Mouse (Mus musculus) hindbrain, embryonic 12.5 days (tissue): Measurements from ENCODE around the gene Dot1l. TPM values are rescaled to one million over a fixed set of nuclear protein-coding genes. Genes with fewer than 3 reads are reported as not detected.

ENCODE experiments used
- ATAC-seq: fragments of 200-750 bp; cut with Nextera tagmentation; 2 replicates; pipeline ENCODE4 v1.8.0; 2017; ENCODE audit warnings: moderate TSS enrichment; ENCODE audit not compliant: low FRiP score
- H3K27ac ChIP-seq: fragments of 300-500 bp; sonication (generic); 2 replicates; pipeline ENCODE4 v1.5.1; 2016; ENCODE audit warnings: mild to moderate bottlenecking
- H3K27me3 ChIP-seq: fragments of 300-500 bp; sonication (generic); 2 replicates; pipeline ENCODE4 v1.6.1; 2016; ENCODE audit warnings: mild to moderate bottlenecking
- H3K36me3 ChIP-seq: fragments of 300-500 bp; sonication (generic); 2 replicates; pipeline ENCODE4 v1.6.1; 2016; ENCODE audit warnings: mild to moderate bottlenecking
- H3K4me1 ChIP-seq: fragments of 300-500 bp; sonication (generic); 2 replicates; pipeline ENCODE4 v1.6.1; 2016
- H3K4me2 ChIP-seq: fragments of 300-500 bp; sonication (generic); replicated peaks from 2 replicates; pipeline ENCODE4 v1.6.1; 2016; ENCODE audit warnings: mild to moderate bottlenecking
- H3K4me3 ChIP-seq: fragments of 300-500 bp; sonication (generic); 2 replicates; pipeline ENCODE4 v1.5.1; 2016; ENCODE audit warnings: mild to moderate bottlenecking
- H3K9ac ChIP-seq: fragments of 300-500 bp; sonication (generic); 2 replicates; pipeline ENCODE4 v1.6.1; 2016; ENCODE audit warnings: mild to moderate bottlenecking, moderate library complexity
- H3K9me3 ChIP-seq: fragments of 300-500 bp; sonication (generic); replicated peaks from 2 replicates; pipeline ENCODE4 v1.6.1; 2016; ENCODE audit warnings: mild to moderate bottlenecking
- WGBS: fragments of 180-500 bp; shearing (Covaris S2); methylation state at CpG from one replicate; pipeline ENCODE4 v1.1.7; 2016; 5-methylcytosine and 5-hydroxymethylcytosine counted together
- polyA plus RNA-seq: library from polyadenylated mRNA; unstranded; fragments of >200 nt; fragmentation: Nextera tagmentation; extraction: Ambion mirVana; gene quantifications from 2 replicates; pipeline ENCODE4 v1.2.1, GENCODE M21; 2016

The Dot1l gene
- 25.9 and 27.4 TPM in 2 replicates for polyA plus RNA-seq

DNA sequence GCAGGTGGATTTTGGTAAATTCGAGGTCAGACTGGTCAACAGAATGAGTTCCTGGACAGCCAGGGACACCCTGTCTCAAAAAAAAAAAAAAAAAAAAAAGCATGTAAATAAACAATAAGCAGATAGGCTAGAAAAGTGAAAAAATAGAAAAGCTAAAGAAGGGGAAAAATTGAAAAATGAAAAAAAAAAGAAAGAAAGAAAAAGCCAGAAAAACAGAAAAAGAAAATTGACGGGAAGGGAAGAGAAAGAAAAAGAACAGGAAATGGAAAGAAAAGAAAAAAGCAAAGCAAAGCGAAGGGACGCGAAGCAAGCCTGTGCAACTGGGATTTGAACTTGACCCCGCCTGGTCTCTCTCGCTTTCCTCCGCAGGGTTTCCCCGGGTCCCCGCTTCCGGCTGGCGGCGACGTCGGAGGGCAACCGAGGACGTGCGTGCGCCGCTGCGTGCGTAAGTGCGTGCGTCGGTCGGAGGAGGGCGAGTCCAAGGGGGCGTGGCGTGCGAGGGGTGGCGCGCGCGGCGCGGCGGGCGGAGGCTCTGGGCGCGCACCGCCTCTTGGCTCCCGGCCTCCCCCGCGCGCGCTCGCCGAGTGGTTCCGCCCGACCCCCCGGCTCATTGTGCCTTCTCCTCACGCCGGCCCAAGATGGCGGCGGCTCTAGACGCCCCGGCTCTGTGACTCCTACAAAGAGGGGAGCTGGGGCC, at the start of gene Dot1l:
TSS of gene Dot1l (plus strand) at position 613 of the 697 bp plus-strand sequence.
- H3K9me3 ChIP-seq: no peaks in the 10 kb centered on the region
- H3K27ac ChIP-seq: peak within 1 kb of the TSS; percentile 88
- H3K4me3 ChIP-seq: peak within 1 kb of the TSS; percentile 97
- H3K9ac ChIP-seq: peak within 1 kb of the TSS; percentile 99
- H3K4me2 ChIP-seq: peak within 1 kb of the TSS; percentile 99
- 1% methylated on average over 33 of the region's 57 CpGs for WGBS
- no peaks in the 10 kb centered on the region; the same call in 1 of the 2 replicates for H3K27me3 ChIP-seq
- H3K36me3 ChIP-seq: no peaks in the 10 kb centered on the region
- ATAC-seq: peak; percentile 93
- peaks cover 41% of the 10 kb centered on the region for H3K4me1 ChIP-seq

DNA sequence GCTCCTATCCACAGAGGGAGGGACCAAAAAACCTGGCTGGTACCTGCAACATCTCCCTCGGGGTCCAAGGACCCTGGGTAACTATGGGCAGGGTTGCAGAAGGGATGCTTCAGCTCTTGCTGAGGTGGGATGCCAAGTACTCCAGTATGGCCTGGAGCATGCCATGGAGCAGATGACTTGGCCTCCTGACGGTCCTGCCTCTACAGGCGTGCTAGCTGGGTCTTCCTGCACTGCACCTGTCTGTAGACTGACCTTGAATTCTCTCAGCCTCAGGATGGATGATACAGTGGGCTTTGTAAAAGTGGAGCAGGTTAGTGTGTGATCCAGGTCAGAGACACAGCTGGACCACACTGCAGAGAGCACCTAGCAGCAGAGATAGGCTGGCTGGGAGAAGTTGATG, 49.5 kb upstream of the Dot1l start:
- Histone ChIP-seq H3K4me1 (peaks cover 21% of the 10 kb centered on the region), H3K4me2 (no peak overlapping the region), H3K27me3 (no peaks in the 10 kb centered on the region), H3K9ac (no peak overlapping the region), H3K4me3 (no peak overlapping the region), H3K36me3 (peaks cover 54% of the 10 kb centered on the region), H3K9me3 (no peaks in the 10 kb centered on the region), H3K27ac (no peak overlapping the region)
- WGBS: 89% methylated on average over 3 of the region's 3 CpGs
- no peak for ATAC-seq

DNA sequence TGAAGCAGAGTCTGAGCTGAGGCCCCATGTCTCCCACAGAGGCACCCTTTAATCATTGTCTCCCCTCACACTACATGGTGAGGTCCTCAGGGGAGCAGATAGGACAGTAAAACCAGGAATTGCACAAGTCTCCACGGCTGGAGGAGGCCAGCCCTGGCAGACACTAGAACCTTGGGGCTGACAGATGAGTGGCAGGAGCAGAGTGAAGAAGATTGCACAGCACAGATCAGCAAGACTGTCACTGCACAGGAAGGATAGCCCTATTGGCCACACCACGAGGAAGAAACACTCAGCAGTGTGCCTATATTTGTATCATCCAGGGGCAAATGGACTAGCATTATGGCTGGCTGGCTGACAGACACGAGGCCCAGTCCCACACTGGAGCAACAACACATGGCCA, 44.2 kb upstream of the Dot1l start:
- Histone ChIP-seq H3K36me3 (peaks cover 98% of the 10 kb centered on the region), H3K27me3 (no peaks in the 10 kb centered on the region), H3K4me3 (no peak overlapping the region), H3K9me3 (no peaks in the 10 kb centered on the region), H3K4me2 (no peak overlapping the region), H3K4me1 (no peaks in the 10 kb centered on the region), H3K27ac (no peak overlapping the region), H3K9ac (no peak overlapping the region)
- ATAC-seq: no peak
- 88% methylated on average over 3 of the region's 3 CpGs for WGBS

GRCm38 (mm10) chr10:80717281-80717680, 37.7 kb upstream of the Dot1l start:
- H3K36me3 ChIP-seq: peaks cover 97% of the 10 kb centered on the region
- WGBS: 100% methylated on average over 1 of the region's 1 CpGs

DNA sequence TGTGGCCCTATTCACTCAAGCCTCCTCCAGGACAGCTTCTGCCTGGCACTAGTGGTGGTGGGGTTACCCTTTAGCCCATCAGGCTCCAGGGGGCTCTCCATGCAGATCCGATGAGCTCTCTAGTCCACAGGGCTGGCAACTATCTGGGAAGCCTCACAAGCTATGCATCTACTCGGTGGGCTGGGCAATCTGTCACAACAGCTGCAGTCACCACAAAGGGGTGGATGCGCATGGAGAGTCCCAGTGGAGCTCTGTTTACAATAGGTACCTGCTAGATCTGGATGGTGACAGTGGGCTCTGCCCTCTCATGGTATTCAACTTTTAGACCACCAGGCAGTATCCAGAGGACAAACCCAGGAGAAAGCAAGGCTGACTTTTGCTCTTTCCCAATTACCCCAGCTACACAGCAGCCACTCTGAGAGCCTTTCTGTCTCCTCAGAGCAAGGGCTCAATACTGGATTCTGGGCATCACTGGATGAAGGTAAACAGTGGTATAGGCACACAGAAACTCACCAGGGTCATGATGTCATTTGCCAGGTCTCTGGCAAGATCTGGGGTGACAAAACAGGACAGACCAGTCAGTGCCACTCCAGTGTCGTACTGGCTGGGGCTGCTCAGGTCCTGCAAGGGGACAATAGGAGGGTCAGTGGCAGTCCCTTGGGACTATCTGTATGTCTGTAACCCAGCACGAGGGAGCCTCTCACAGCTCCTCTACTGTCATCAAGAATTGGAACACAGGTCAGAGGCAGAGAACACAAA, 27.5 kb upstream of the Dot1l start:
- 85% methylated on average over 5 of the region's 5 CpGs for WGBS
- Histone ChIP-seq H3K4me3 (no peak overlapping the region), H3K4me2 (no peak overlapping the region), H3K27ac (no peak overlapping the region), H3K9ac (no peak overlapping the region), H3K9me3 (no peaks in the 10 kb centered on the region), H3K27me3 (no peaks in the 10 kb centered on the region), H3K4me1 (no peaks in the 10 kb centered on the region), H3K36me3 (peaks cover 91% of the 10 kb centered on the region)
- ATAC-seq: no peak

More at GRCm38 (mm10) chr10:80717281-80717680, 37.7 kb upstream of the Dot1l start:
- Histone ChIP-seq H3K9ac (no peak overlapping the region), H3K9me3 (no peaks in the 10 kb centered on the region), H3K4me2 (no peak overlapping the region), H3K4me1 (no peaks in the 10 kb centered on the region), H3K27ac (no peak overlapping the region), H3K27me3 (no peaks in the 10 kb centered on the region), H3K4me3 (no peak overlapping the region)
- no peak for ATAC-seq

- 93% methylated on average over 6 of the region's 6 CpGs for WGBS
- 0 out of 2 replicates have a peak overlapping the region, but pooled peaks have one; percentile 8 for H3K9ac ChIP-seq
- H3K4me2 ChIP-seq: no peak overlapping the region
- no peaks in the 10 kb centered on the region for H3K9me3 ChIP-seq
- H3K36me3 ChIP-seq: peaks cover 59% of the 10 kb centered on the region
- no peak overlapping the region for H3K4me3 ChIP-seq
- ATAC-seq: no peak
- H3K27ac ChIP-seq: no peak overlapping the region
- no peaks in the 10 kb centered on the region; the same call in 1 of the 2 replicates for H3K4me1 ChIP-seq
- no peaks in the 10 kb centered on the region for H3K27me3 ChIP-seq
These were observed 22.4 kb upstream of the Dot1l start for GRCm38 (mm10) chr10:80732611-80733101.

- no peaks in the 10 kb centered on the region for H3K9me3 ChIP-seq
- WGBS: 82% methylated on average over 5 of the region's 5 CpGs
- H3K4me3 ChIP-seq: no peak overlapping the region
- H3K4me2 ChIP-seq: no peak overlapping the region
- H3K9ac ChIP-seq: no peak overlapping the region
- H3K4me1 ChIP-seq: peaks cover 19% of the 10 kb centered on the region
- no peak for ATAC-seq
- no peaks in the 10 kb centered on the region for H3K27me3 ChIP-seq
- H3K27ac ChIP-seq: no peak overlapping the region
- H3K36me3 ChIP-seq: peaks cover 18% of the 10 kb centered on the region
These were observed 18.3 kb upstream of the Dot1l start for GRCm38 (mm10) chr10:80736731-80737130.

GRCm38 (mm10) chr10:80738657-80739056, 16.3 kb upstream of the Dot1l start:
- WGBS: 74% methylated on average over 1 of the region's 1 CpGs
- peaks cover 22% of the 10 kb centered on the region for H3K4me1 ChIP-seq
- H3K4me2 ChIP-seq: no peak overlapping the region
- H3K27ac ChIP-seq: no peak overlapping the region
- H3K27me3 ChIP-seq: no peaks in the 10 kb centered on the region
- no peak for ATAC-seq
- H3K4me3 ChIP-seq: no peak overlapping the region
- no peak overlapping the region for H3K9ac ChIP-seq
- H3K9me3 ChIP-seq: no peaks in the 10 kb centered on the region
- peaks cover 8% of the 10 kb centered on the region; the same call in 1 of the 2 replicates for H3K36me3 ChIP-seq

DNA sequence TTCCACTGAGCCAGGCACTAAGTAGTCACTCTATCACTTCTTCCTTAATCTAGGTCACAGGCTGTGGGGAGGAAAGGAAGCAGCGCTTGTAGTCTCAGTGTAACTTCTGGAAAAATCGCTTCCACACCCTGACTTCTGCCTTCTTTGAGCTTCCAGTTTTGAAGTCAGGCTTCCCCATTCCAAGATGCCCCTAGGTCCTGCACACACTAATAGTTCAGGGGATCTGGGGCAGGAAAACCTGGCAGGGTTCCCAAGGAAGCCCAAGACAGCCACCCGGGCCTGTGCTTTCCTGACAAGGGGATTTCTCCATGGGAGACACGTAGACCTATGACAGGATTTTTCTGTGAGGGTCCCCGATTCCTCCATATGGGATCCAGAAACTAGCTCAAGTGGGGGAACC, 13.9 kb upstream of the Dot1l start:
- no peaks in the 10 kb centered on the region for H3K27me3 ChIP-seq
- H3K9me3 ChIP-seq: no peaks in the 10 kb centered on the region
- peak overlapping the region; percentile 99 for H3K4me3 ChIP-seq
- WGBS: 27% methylated on average over 5 of the region's 5 CpGs
- H3K4me2 ChIP-seq: peak overlapping the region; percentile 78
- no peak for ATAC-seq
- no peak overlapping the region for H3K27ac ChIP-seq
- H3K36me3 ChIP-seq: 0 out of 2 replicates have a peak, but pooled peaks cover 4% of the 10 kb centered on the region
- peaks cover 22% of the 10 kb centered on the region for H3K4me1 ChIP-seq
- peak overlapping the region; percentile 98 for H3K9ac ChIP-seq

GRCm38 (mm10) chr10:80741634-80742179, 13.3 kb upstream of the Dot1l start:
- Histone ChIP-seq H3K4me1 (peaks cover 22% of the 10 kb centered on the region), H3K9me3 (no peaks in the 10 kb centered on the region)
- peak; percentile 21; the same call in 1 of the 2 replicates for ATAC-seq

GRCm38 (mm10) chr10:80742180-80742978, 12.6 kb upstream of the Dot1l start, which contains the start of gene Ap3d1:
Ap3d1 (minus strand) TSS chr10:80742264.
- Histone ChIP-seq H3K4me3 (peak within 1 kb of the TSS; percentile 99), H3K9me3 (no peaks in the 10 kb centered on the region), H3K27ac (peak within 1 kb of the TSS; percentile 86), H3K4me2 (peak within 1 kb of the TSS; percentile 78), H3K36me3 (no peaks in the 10 kb centered on the region), H3K27me3 (no peaks in the 10 kb centered on the region), H3K4me1 (peaks cover 22% of the 10 kb centered on the region), H3K9ac (peak within 1 kb of the TSS; percentile 98)
- peak; percentile 99 for ATAC-seq
- WGBS: 2% methylated on average over 25 of the region's 25 CpGs

More at GRCm38 (mm10) chr10:80741634-80742179, 13.3 kb upstream of the Dot1l start:
- H3K9ac ChIP-seq: peak overlapping the region; percentile 98
- H3K4me3 ChIP-seq: peak overlapping the region; percentile 99
- peak overlapping the region; percentile 78 for H3K4me2 ChIP-seq
- H3K36me3 ChIP-seq: 0 out of 2 replicates have a peak, but pooled peaks cover 3% of the 10 kb centered on the region
- under 1% methylated on average over 46 of the region's 46 CpGs for WGBS
- H3K27me3 ChIP-seq: no peaks in the 10 kb centered on the region
- H3K27ac ChIP-seq: peak overlapping the region; percentile 86
